Mouse (Mus musculus) intestine, postnatal 0 days (tissue): ENCODE measurements around the gene Suclg1. TPM values are rescaled to one million over a fixed set of nuclear protein-coding genes. Genes with fewer than 3 reads are reported as not detected.

Experiments used
- ATAC-seq: fragments of 200-750 bp; cut with Nextera tagmentation; 2 replicates; pipeline ENCODE4 v1.8.0; 2017; ENCODE audit warnings: mild to moderate bottlenecking, moderate TSS enrichment, moderate library complexity
- H3K27ac ChIP-seq: fragments of 300-500 bp; sonication (generic); 2 replicates; pipeline ENCODE4 v1.5.1; 2014; ENCODE audit warnings: mild to moderate bottlenecking, low read depth, low read length, moderate library complexity
- H3K27me3 ChIP-seq: fragments of 300-500 bp; sonication (generic); replicated peaks from 2 replicates; pipeline ENCODE4 v1.6.1; 2014; ENCODE audit warnings: low read length, mixed read lengths; ENCODE audit not compliant: control insufficient read depth, insufficient read depth
- H3K36me3 ChIP-seq: fragments of 300-500 bp; sonication (generic); 2 replicates; pipeline ENCODE4 v1.6.1; 2014; ENCODE audit warnings: mild to moderate bottlenecking, moderate library complexity; ENCODE audit not compliant: control insufficient read depth, insufficient read depth
- H3K4me1 ChIP-seq: fragments of 300-500 bp; sonication (generic); replicated peaks from 2 replicates; pipeline ENCODE4 v1.6.1; 2014; ENCODE audit warnings: antibody characterized with exemption, low read length, mixed read lengths; ENCODE audit not compliant: control insufficient read depth, insufficient read depth
- H3K4me2 ChIP-seq: fragments of 300-500 bp; sonication (generic); replicated peaks from 2 replicates; pipeline ENCODE4 v1.6.1; 2014; ENCODE audit warnings: low read depth, mild to moderate bottlenecking, moderate library complexity
- H3K4me3 ChIP-seq: fragments of 300-500 bp; sonication (generic); 2 replicates; pipeline ENCODE4 v1.5.1; 2014; ENCODE audit warnings: low read depth, low read length
- H3K9ac ChIP-seq: fragments of 300-500 bp; sonication (generic); 2 replicates; pipeline ENCODE4 v1.6.1; 2014; ENCODE audit warnings: mild to moderate bottlenecking, low read depth, low read length
- H3K9me3 ChIP-seq: fragments of 300-500 bp; sonication (generic); 2 replicates; pipeline ENCODE4 v1.6.1; 2016; ENCODE audit warnings: mixed run types; ENCODE audit not compliant: control insufficient read depth
- CTCF ChIP-seq: sonication (generic); IDR thresholded peaks from 2 replicates; pipeline ENCODE4 v1.5.1; 2016; ENCODE audit warnings: low read depth, mild to moderate bottlenecking, control low read depth, antibody characterized with exemption, moderate library complexity
- whole genome bisulfite sequencing: fragments of 180-500 bp; shearing (Covaris S2); extraction: QIAGEN DNeasy Blood & Tissue Kit; methylation state at CpG from one replicate; pipeline ENCODE4 v1.1.7; 2014; 5-methylcytosine and 5-hydroxymethylcytosine counted together
- polyA plus RNA-seq: library from polyadenylated mRNA; unstranded; fragments of >200 nt; fragmentation: Nextera tagmentation; extraction: Ambion mirVana; gene quantifications from 2 replicates; pipeline ENCODE4 v1.2.1, GENCODE M21; 2015

Gene Suclg1
- polyA plus RNA-seq, 1 experiment from 2014 or later: 327 TPM

- Histone ChIP-seq H3K4me2 (no peak overlapping the region), H3K4me3 (no peak overlapping the region), H3K4me1 (no peaks in the 10 kb centered on the region), H3K27ac (no peak overlapping the region), H3K36me3 (no peaks in the 10 kb centered on the region), H3K27me3 (no peaks in the 10 kb centered on the region), H3K9ac (no peak overlapping the region), H3K9me3 (no peaks in the 10 kb centered on the region)
- no peak for ATAC-seq
- WGBS: 57% methylated on average over 6 of the region's 6 CpGs
- no peak for TF ChIP-seq CTCF
Observed at GRCm38 (mm10) chr6:73306837-73307236, 58.7 kb downstream of the Suclg1 start.

- H3K4me3 ChIP-seq: no peak overlapping the region
- no peaks in the 10 kb centered on the region for H3K27me3 ChIP-seq
- H3K36me3 ChIP-seq: no peaks in the 10 kb centered on the region
- no peak for TF ChIP-seq CTCF
- H3K4me1 ChIP-seq: no peaks in the 10 kb centered on the region
- 73% methylated on average over 10 of the region's 10 CpGs for WGBS
- no peaks in the 10 kb centered on the region for H3K9me3 ChIP-seq
- H3K27ac ChIP-seq: no peak overlapping the region
- no peak overlapping the region for H3K4me2 ChIP-seq
- H3K9ac ChIP-seq: no peak overlapping the region
- no peak for ATAC-seq
Observed at GRCm38 (mm10) chr6:73308685-73309520, 60.7 kb downstream of the Suclg1 start.

- 70% methylated on average over 6 of the region's 6 CpGs for WGBS
- no peak for ATAC-seq
Observed at GRCm38 (mm10) chr6:73311335-73311734, 63.2 kb downstream of the Suclg1 start.

GRCm38 (mm10) chr6:73311786-73312185, 63.6 kb downstream of the Suclg1 start:
- Histone ChIP-seq H3K9ac (no peak overlapping the region), H3K4me1 (no peaks in the 10 kb centered on the region), H3K27me3 (no peaks in the 10 kb centered on the region), H3K36me3 (no peaks in the 10 kb centered on the region), H3K4me3 (no peak overlapping the region), H3K4me2 (no peak overlapping the region), H3K9me3 (no peaks in the 10 kb centered on the region), H3K27ac (no peak overlapping the region)
- no peak for ATAC-seq
- TF ChIP-seq CTCF: no peak
- WGBS: 84% methylated on average over 7 of the region's 7 CpGs

More at GRCm38 (mm10) chr6:73311335-73311734, 63.2 kb downstream of the Suclg1 start:
- no peak overlapping the region for H3K9ac ChIP-seq
- H3K36me3 ChIP-seq: no peaks in the 10 kb centered on the region
- no peak overlapping the region for H3K4me2 ChIP-seq
- no peaks in the 10 kb centered on the region for H3K27me3 ChIP-seq
- H3K9me3 ChIP-seq: no peaks in the 10 kb centered on the region
- 0 out of 2 replicates have a peak, but pooled peaks have one; percentile 8 for TF ChIP-seq CTCF
- no peak overlapping the region for H3K27ac ChIP-seq
- H3K4me3 ChIP-seq: no peak overlapping the region
- no peaks in the 10 kb centered on the region for H3K4me1 ChIP-seq

- no peak for TF ChIP-seq CTCF
- Histone ChIP-seq H3K4me1 (no peaks in the 10 kb centered on the region), H3K27ac (no peak overlapping the region; the same call in 1 of the 2 replicates), H3K4me3 (peak overlapping the region; percentile 38), H3K36me3 (no peaks in the 10 kb centered on the region), H3K4me2 (peak overlapping the region; percentile 73), H3K9ac (peak overlapping the region; percentile 42), H3K27me3 (no peaks in the 10 kb centered on the region), H3K9me3 (no peaks in the 10 kb centered on the region)
- under 1% methylated on average over 17 of the region's 17 CpGs for WGBS
- ATAC-seq: peak; percentile 45
Observed at GRCm38 (mm10) chr6:73314923-73315603, 66.9 kb downstream of the Suclg1 start.

GRCm38 (mm10) chr6:73322306-73322705, 74.1 kb downstream of the Suclg1 start:
- no peaks in the 10 kb centered on the region for H3K9me3 ChIP-seq
- WGBS: 82% methylated on average over 2 of the region's 2 CpGs
- H3K27ac ChIP-seq: no peak overlapping the region
- H3K27me3 ChIP-seq: no peaks in the 10 kb centered on the region
- H3K4me1 ChIP-seq: no peaks in the 10 kb centered on the region
- H3K4me3 ChIP-seq: no peak overlapping the region
- H3K9ac ChIP-seq: no peak overlapping the region
- no peaks in the 10 kb centered on the region for H3K36me3 ChIP-seq
- no peak for ATAC-seq
- H3K4me2 ChIP-seq: no peak overlapping the region
- no peak for TF ChIP-seq CTCF

Other genes with a start within 250 kb of the Suclg1 start
- 0.08 and 0.09 TPM in 2 replicates for gene Dnah6, start 26.7 kb upstream of the Suclg1 start, polyA plus RNA-seq
- not detected in 2 replicates for gene 4931417E11Rik, start 221.3 kb downstream of the Suclg1 start, polyA plus RNA-seq